Mouse (Mus musculus): Measurements from ENCODE around the gene Actn4.

The Actn4 gene

DNA sequence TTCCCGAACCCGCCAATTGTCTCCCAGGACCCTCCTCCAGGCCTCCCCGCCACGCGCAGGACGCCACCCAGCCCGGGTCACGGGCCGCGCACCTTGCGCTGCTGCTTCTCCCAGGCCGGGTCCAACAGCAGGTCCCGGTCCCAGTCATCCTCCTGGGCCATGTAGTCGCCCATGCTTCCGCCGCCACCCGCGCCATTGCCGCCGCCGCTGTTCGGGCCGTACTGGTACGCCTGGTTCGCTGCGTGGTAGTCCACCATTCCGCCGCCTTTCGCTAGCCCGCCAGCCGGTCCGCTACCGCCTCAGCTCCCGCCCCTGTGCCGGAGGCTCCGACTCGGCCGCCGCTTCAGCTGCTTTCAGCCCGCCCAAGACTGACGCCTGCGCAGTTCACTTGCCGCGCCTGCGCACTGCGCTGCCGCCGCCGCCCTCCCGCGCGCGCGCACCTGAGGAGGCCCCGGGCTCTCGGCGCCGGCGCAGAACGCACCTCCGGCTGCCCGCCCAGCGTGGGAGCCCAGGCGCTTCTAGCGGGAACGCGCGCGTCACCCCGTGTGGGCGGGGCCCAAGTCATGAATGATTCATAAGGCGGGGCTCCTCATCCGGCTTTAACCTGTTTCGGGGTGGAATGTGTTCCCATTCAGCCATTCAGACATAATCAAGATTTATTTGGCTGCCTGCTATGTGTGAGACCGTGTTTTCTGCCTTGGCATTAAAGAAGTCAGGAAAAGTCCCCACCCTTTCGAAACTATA is at the start of gene Actn4:
TSS of gene Actn4 (minus strand) at position 414 of the 744 bp plus-strand sequence.
- ChIA-PET POLR2A (interaction anchor here (0.5 to 6.8 kb wide), 54 partner anchors 8 to 1125 kb away, joined by 3 to 50 read pairs (median 4); partner anchors contain the start of genes Eif3k (in 2 of the 4), Map4k1 (in 2 of the 4), Mrps12 (in 1 of the 4) and Ppp1r14a (in 1 of the 4)), CTCF (interaction anchor here in 2 of 4 experiments (0.6 to 1.6 kb wide), 5 partner anchors 10 to 182 kb away, joined by 3 to 5 read pairs (median 3); no protein-coding TSS in a partner anchor)

DNA sequence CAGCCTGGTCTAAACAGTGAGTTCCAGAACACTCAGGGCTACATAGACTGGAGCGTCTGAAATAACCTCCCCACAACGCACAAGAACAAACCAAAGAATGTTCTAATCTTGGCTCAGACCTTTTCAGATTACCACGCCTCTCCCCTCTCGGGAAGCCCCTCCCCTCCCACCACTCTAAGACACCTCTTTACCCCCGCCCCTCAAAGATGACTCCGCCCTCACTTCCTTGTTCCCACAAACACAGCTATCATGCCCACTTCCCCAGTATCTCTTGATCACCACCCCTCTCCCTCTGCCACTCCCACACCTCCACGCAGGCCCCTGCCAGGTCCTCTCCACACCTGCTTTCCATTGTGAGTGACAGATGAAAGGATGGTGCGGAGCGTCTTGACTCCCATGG is 46.6 kb upstream of the Actn4 start:
- ChIA-PET CTCF (interaction anchor here in 3 of 4 experiments (0.6 to 1.3 kb wide), 6 partner anchors 16 to 229 kb away, joined by 3 to 5 read pairs (median 4); no protein-coding TSS in a partner anchor), POLR2A (interaction anchor here (0.6 to 3.2 kb wide), 14 partner anchors 8 to 1706 kb away, joined by 3 to 14 read pairs (median 3); partner anchors contain the start of genes Eif3k (in 1 of the 4) and Map4k1 (in 1 of the 4))

DNA sequence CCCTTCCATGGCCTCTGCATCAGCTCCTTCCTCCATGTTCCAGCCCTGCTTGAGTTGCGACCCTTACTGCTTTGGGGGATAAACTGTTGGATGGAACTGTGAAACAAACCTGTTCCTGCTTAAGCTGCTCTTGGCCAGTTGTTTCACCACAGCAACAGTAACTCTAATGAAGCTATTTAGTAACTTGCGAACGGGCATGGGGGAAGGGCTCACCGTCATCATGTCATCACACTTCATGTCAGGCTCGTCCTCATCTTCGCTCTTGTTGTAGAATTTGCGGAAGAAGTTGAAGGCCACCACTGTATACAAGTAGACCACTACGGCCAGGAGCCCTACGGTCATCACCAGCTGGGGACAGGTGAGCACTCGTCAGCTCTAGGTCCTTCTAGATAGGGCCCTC is 46.0 kb upstream of the Actn4 start:
- CTCF ChIA-PET, result interaction anchor here in 1 of 4 experiments (0.9 to 1.1 kb wide), 2 partner anchors 24 to 71 kb away, joined by 4 to 5 read pairs; no protein-coding TSS in a partner anchor

GRCm38 (mm10) chr7:29007224-29008101 is 45.3 kb upstream of the Actn4 start:
- ChIA-PET CTCF (interaction anchor here in 2 of 4 experiments (0.6 to 1.1 kb wide), 3 partner anchors 25 to 1294 kb away, joined by 4 to 5 read pairs (median 4); no protein-coding TSS in a partner anchor), POLR2A (interaction anchor here (0.6 to 3.2 kb wide), 13 partner anchors 9 to 429 kb away, joined by 3 to 14 read pairs (median 4); partner anchors contain the start of genes Eif3k (in 2 of the 4), Map4k1 (in 2 of the 4) and Catsperg1 (in 1 of the 4))

More for the DNA sequence above, 46.0 kb upstream of the Actn4 start:
- POLR2A ChIA-PET, result interaction anchor here in 3 of 4 experiments (0.6 to 3.2 kb wide), 11 partner anchors 10 to 1705 kb away, joined by 3 to 14 read pairs (median 3); partner anchors contain the start of genes Eif3k (in 2 of the 3) and Map4k1 (in 2 of the 3)

DNA sequence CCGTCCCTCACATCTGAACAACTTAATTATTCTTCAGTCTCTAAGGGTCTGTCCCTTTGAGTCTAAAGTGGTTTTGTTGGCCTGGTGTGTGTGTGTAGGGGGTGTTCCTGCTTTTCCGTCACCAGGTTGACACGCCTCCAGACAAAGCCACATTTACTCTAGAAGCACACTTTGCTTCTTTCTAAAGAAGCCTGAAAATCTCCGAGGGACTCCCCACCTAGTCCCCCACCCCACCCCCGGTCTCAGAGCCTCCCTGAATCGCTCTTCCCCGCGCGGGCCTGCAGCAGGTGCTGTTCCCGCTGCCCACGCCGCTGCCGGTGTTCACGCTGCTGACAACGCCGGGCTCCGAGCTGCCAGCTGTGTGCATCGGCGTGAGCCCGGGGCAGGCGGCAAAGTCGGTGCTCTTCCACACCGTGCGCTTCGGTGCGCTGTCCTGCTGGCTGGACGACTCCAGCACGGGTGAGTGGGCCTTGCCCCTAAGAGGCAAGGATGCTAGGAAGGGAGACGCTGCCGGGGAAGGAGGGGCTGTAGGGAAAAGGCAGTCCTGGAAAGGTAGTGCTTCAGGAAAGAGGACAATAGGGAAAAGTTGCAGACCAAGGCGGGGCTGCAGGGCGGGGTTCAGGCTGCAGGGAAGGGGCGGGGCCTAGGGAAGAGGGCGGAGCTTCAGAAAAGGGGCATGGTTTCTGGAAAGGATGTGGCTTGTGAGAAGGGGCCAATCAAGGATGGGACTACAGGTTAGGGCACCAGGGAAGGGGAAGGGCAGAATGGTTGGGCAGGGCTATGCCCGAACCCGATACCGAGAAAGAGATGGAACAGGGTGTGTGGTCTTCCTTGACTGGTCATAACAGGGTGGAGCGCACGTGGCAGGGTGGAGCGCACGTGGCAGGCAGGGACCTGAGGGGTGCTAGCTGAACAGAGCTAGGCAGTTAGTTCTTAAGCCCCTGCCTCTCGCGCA is 38.8 kb upstream of the Actn4 start:
- CTCF ChIA-PET, result interaction anchor here (0.5 to 2.5 kb wide), 21 partner anchors 9 to 313 kb away, joined by 3 to 33 read pairs (median 4); no protein-coding TSS in a partner anchor
- POLR2A ChIA-PET, result interaction anchor here (0.5 to 3.3 kb wide), 45 partner anchors 8 to 608 kb away, joined by 3 to 41 read pairs (median 4); partner anchors contain the start of genes Eif3k (in 4 of the 4), Map4k1 (in 4 of the 4), Actn4 (in 1 of the 4) and Fbxo17 (in 1 of the 4)

GRCm38 (mm10) chr7:28993402-28993801 is 31.3 kb upstream of the Actn4 start:
- POLR2A ChIA-PET, result interaction anchor here in 3 of 4 experiments (0.8 to 3.0 kb wide), 11 partner anchors 8 to 47 kb away, joined by 3 to 36 read pairs (median 6); partner anchors contain the start of genes Actn4 (in 1 of the 3), Eif3k (in 1 of the 3) and Map4k1 (in 1 of the 3)
- CTCF ChIA-PET, result interaction anchor here (0.5 to 2.8 kb wide), 6 partner anchors 8 to 435 kb away, joined by 4 to 33 read pairs (median 9); no protein-coding TSS in a partner anchor

DNA sequence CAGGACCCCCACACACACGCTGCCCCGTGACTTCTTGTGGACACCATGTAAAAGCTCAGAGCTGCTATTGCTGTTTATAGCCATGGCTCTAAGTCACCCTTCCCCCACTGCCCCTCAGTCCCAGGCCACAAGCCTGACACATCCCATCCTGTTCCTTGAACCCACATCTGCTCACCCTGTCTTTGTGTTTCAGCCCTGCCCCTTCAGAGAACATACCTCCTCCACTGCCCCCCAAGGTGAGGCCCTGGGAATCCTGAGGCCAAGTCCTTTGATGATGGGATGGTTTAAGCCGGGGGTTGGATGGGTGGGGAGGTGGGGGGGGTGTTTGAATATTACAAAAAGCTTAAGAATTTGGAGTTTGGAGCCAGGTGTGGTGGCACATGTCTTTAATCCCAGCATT is 30.9 kb upstream of the Actn4 start:
- CTCF ChIA-PET, result interaction anchor here (0.8 to 2.8 kb wide), 15 partner anchors 8 to 46 kb away, joined by 3 to 33 read pairs (median 6); partner anchors contain the start of genes Eif3k (in 1 of the 4) and Map4k1 (in 1 of the 4)
- POLR2A ChIA-PET, result interaction anchor here (0.5 to 3.0 kb wide), 16 partner anchors 8 to 170 kb away, joined by 3 to 36 read pairs (median 6); partner anchors contain the start of genes Eif3k (in 3 of the 4), Map4k1 (in 3 of the 4) and Actn4 (in 1 of the 4)

- CTCF ChIA-PET, result interaction anchor here (0.5 to 2.8 kb wide), 56 partner anchors 9 to 1832 kb away, joined by 3 to 33 read pairs (median 4); partner anchors contain the start of genes Eif3k (in 1 of the 4), Fam98c (in 1 of the 4), Map4k1 (in 1 of the 4) and Mrps12 (in 1 of the 4)
These were observed 29.5 kb upstream of the Actn4 start for GRCm38 (mm10) chr7:28991616-28992015.

GRCm38 (mm10) chr7:28990766-28991273 is 28.7 kb upstream of the Actn4 start:
- POLR2A ChIA-PET, result interaction anchor here (0.6 to 3.0 kb wide), 13 partner anchors 9 to 384 kb away, joined by 3 to 36 read pairs (median 6); partner anchors contain the start of genes Eif3k (in 3 of the 4), Map4k1 (in 3 of the 4), Actn4 (in 1 of the 4) and Psmd8 (in 1 of the 4)

More at GRCm38 (mm10) chr7:28991616-28992015, 29.5 kb upstream of the Actn4 start:
- POLR2A ChIA-PET, result interaction anchor here (0.5 to 3.0 kb wide), 28 partner anchors 9 to 561 kb away, joined by 3 to 36 read pairs (median 4); partner anchors contain the start of genes Eif3k (in 3 of the 4), Map4k1 (in 3 of the 4), Actn4 (in 1 of the 4) and Hnrnpl (in 1 of the 4)

GRCm38 (mm10) chr7:28985207-28985606 is 23.1 kb upstream of the Actn4 start:
- POLR2A ChIA-PET, result interaction anchor here (0.6 to 5.3 kb wide), 14 partner anchors 8 to 253 kb away, joined by 3 to 84 read pairs (median 4); partner anchors contain the start of genes Actn4 (in 1 of the 4), Mrps12 (in 1 of the 4) and Sars2 (in 1 of the 4)
- CTCF ChIA-PET, result no interaction called here

More at GRCm38 (mm10) chr7:28990766-28991273, 28.7 kb upstream of the Actn4 start:
- CTCF ChIA-PET, result interaction anchor here (0.6 to 2.8 kb wide), 14 partner anchors 9 to 517 kb away, joined by 3 to 33 read pairs (median 10); partner anchors contain the start of genes Eif3k (in 1 of the 4) and Map4k1 (in 1 of the 4)

DNA sequence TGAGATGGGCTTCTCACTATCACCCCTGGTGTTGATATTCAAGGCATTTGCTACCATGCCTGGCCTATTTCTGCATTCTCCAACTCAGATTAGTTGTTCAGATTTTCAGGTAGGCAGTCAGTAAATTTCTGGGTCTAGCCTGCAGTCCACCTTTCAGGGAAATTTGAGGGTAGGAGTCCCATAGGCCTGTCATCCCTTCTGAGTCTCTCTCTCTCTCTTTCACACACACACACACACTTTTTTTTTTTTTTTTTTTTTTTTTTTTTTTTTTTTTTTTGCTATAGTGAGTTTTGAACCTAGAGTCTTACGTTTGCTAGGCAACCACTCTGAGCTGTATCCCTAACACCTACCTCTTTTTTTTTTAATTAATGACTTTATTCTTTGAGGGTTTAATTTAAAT is 22.3 kb upstream of the Actn4 start:
- ChIA-PET CTCF (interaction anchor here in 1 of 4 experiments (1.4 kb wide), 1 partner anchor 48 kb away, joined by 4 read pairs; no protein-coding TSS in a partner anchor), POLR2A (interaction anchor here (0.5 to 5.3 kb wide), 16 partner anchors 10 to 634 kb away, joined by 3 to 84 read pairs (median 4); partner anchors contain the start of genes Actn4 (in 1 of the 4), Mrps12 (in 1 of the 4) and Sars2 (in 1 of the 4))

DNA sequence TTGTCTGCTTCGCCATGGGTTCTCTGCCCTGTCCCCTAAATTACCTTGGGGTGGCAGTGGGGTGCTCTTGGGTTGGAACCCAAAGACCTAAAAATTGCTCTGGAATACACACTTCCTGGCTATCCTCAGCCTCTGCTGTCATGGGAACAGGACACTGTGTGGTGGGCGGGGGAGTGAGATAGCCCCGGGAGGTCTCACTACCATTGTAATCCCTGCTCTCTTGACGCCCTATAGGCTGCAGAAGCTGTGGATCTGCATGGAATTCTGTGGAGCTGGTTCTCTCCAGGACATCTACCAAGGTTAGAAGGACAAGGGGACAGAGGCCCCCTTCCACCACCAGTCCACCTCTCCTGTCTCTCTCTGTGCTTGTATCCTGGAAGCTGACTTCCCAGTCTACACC is 21.7 kb upstream of the Actn4 start:
- POLR2A ChIA-PET, result interaction anchor here in 2 of 4 experiments (0.5 to 5.3 kb wide), 8 partner anchors 13 to 56 kb away, joined by 3 to 84 read pairs (median 5); partner anchors contain the start of gene Actn4 (in 1 of the 2)
- CTCF ChIA-PET, result interaction anchor here in 3 of 4 experiments (0.6 to 1.4 kb wide), 3 partner anchors 49 to 355 kb away, joined by 3 to 4 read pairs (median 3); no protein-coding TSS in a partner anchor

- CTCF ChIA-PET, result interaction anchor here in 2 of 4 experiments (0.6 to 1.0 kb wide), 2 partner anchors 9 to 586 kb away, joined by 3 to 6 read pairs; no protein-coding TSS in a partner anchor
- POLR2A ChIA-PET, result interaction anchor here in 2 of 4 experiments (0.9 to 5.3 kb wide), 12 partner anchors 9 to 197 kb away, joined by 3 to 84 read pairs (median 12); partner anchors contain the start of genes Actn4 (in 2 of the 2), Ggn (in 1 of the 2), Psmd8 (in 1 of the 2) and Spred3 (in 1 of the 2)
These were observed 21.0 kb upstream of the Actn4 start for GRCm38 (mm10) chr7:28983141-28983564.

- ChIA-PET CTCF (interaction anchor here (0.6 to 1.6 kb wide), 31 partner anchors 9 to 1719 kb away, joined by 3 to 14 read pairs (median 4); partner anchors contain the start of genes Mrps12 (in 1 of the 4), Sars2 (in 1 of the 4), Sirt2 (in 1 of the 4) and Spred3 (in 1 of the 4)), POLR2A (interaction anchor here (0.5 to 5.3 kb wide), 129 partner anchors 9 to 1786 kb away, joined by 3 to 84 read pairs (median 5); partner anchors contain the start of genes Actn4 (in 2 of the 4), Mrps12 (in 2 of the 4), Sars2 (in 2 of the 4) and Catsperg1 (in 1 of the 4))
These were observed 20.3 kb upstream of the Actn4 start for GRCm38 (mm10) chr7:28982274-28983013.
